Mouse (Mus musculus) myocyte (in vitro differentiated cells): ENCODE data around the gene Polr1a.

Source experiments
- E2F4 ChIP-seq: IDR thresholded peaks from one replicate; pipeline ENCODE4 v1.6.1; 2011; ENCODE audit warnings: mild to moderate bottlenecking, control low read depth, moderate library complexity; ENCODE audit not compliant: insufficient read depth
- MAX ChIP-seq: IDR thresholded peaks from one replicate; pipeline ENCODE4 v1.6.1; 2011; ENCODE audit warnings: low read depth, mild to moderate bottlenecking, control low read depth
- POLR2A ChIP-seq: IDR thresholded peaks from one replicate; pipeline ENCODE4 v1.6.1; 2011; ENCODE audit warnings: low read depth, mild to moderate bottlenecking, control low read depth, moderate library complexity; ENCODE audit not compliant: insufficient read length

- TF ChIP-seq POLR2A (no peak), E2F4 (no peak), MAX (no peak)
These were observed 120.8 kb downstream of the Polr1a start for GRCm38 (mm10) chr6:72029674-72030073.
